Mouse (Mus musculus): ENCODE measurements around the gene Elmo1.

The Elmo1 gene

DNA sequence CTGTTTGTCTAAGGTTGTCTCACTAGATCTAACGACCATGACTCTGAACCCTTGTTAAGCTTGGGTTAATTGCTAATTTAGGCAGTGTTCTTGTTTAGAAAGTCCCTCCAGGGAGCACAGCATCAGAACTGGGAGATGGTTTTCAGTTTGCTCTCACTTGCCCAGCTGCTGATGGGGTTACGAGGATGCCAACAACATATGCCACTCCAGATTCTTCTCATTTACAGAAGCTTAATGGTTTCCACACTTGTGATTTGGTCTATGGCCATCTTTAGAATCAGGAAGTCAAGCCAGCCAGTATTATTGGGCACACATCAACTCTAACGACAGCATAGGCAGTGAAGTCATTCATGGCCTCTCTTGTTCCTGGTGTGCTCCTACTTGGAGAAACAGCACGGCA is 427.3 kb downstream of the Elmo1 start:
- ATAC-seq (ENCODE audit: low TSS enrichment), result no peak

DNA sequence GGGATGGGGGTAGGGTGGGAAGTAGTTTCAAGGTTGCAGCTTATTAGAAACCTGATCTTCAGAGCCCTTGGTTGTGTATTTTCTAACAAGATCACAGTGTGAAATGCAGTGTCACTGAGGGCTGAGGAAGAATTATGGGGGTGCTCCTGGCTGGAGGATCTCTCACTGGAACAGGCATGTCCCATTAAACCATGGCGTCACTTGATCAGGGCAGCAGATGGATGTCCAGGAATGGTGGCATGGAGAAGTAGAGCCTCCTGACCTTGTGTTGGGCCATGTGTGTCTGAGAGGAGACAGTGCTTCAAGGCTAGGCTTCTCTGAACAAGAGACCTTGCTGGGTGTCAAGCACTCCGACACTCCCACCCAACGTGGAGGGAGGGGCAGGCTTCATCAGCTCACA is 431.1 kb downstream of the Elmo1 start:
- ATAC-seq (ENCODE audit: low TSS enrichment), result no peak

DNA sequence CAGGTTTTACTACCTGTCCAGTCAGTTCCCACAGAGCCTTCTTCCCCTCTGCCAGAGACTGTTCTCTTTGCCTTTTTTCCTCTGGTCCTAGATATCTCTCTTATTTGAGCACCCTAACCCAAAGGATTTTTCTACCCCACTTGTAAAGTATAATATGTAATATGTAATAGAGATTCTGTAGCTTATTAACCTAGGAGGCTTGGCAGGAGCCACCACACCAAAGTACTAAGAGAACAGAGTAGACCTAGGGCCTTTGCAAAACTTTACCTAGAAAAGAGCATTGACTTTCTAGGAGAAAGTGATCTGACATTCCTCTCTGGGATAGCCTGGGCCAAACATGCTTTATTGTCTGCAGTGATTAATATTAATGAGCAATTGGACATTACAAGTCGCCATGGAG is 433.3 kb downstream of the Elmo1 start:
- no peak for ATAC-seq (ENCODE audit: low TSS enrichment)

DNA sequence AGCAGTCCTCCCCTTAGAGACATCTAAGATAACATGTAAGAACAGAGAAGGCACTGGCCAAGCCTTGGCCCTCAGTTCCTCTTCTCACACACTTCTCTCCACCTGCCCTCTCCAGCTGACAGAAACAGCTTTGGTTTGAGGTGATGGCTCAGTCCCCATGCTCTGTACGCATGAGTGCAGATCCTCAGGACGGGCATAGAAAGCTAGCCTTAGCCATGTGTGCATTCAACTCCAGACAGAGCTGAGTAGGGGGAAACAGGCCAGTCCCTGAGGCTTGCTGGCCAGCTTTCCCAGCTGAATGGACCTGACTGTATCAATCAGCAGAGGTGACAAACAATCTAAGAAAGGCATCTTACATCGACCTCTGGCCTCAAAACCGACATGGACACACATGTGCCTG is 435.4 kb downstream of the Elmo1 start:
- 0 out of 2 replicates have a peak, but pooled peaks have one; percentile 4 for ATAC-seq (ENCODE audit: low TSS enrichment)

DNA sequence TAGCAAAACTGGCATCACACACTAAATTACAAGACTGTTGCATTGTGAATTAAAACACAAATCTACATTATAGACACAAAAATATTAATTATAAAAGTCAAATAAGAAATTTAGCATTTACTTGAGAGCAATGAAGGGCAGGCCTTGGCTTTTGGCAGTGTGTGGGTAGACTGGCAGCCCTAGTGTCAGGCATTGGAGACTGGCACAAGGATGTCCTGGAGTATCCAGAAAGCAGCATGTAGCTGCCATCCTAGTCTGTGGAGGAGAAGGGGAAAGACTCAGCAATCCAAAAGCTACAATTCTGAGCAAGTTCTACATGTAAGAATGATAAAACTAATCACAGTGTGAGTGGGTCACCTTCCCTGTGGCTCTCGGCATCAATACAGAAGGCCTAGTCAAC is 446.7 kb downstream of the Elmo1 start:
- peak; percentile 1; the same call in 1 of the 2 replicates for ATAC-seq (ENCODE audit: low TSS enrichment)

GRCm38 (mm10) chr13:20537487-20537886 is 447.1 kb downstream of the Elmo1 start:
- ATAC-seq (ENCODE audit: low TSS enrichment), result peak; percentile 62

DNA sequence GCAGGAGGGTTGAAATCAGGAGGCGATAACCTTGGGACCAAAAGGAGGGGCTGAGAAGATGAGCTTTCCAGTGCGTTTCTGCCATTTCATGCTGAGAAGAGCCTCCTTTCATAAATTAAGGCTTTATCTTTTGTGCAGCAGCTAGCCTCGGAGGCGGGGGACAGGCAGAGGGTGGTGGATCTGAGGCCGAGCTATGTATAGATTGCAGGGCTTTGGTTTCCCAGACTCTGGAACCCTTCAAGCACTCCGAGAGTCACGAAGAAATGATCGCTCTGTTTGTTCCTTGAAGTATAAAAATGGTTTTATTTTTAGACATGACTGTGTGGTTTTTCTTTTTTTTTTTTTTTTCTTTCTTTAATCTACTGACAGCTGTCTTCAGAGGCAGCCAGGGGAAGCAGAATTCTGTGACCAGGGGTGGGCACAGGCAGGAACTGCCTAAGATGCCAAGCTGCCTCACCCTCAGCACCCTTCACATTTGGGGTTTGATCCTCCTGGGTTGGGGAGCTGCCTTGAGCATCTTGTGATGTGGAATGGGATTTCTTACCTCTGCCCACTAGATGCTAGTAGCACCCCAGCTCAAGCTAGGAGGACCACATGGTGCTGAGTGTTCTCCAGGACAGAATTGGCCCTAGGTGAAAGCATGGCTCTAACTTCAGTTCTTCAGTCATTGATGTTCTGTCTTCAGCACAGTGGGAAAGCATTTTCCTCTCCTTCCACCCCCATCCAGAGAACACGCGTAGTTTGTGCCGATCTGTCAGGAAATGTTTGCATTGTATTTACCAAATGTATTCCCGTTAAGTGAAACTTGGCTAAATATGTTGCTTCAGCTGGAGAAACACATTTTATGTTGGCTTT is 448.0 kb downstream of the Elmo1 start:
- peak; percentile 85 for ATAC-seq (ENCODE audit: low TSS enrichment)

- peak; percentile 48 for ATAC-seq (ENCODE audit: low TSS enrichment)
Observed at GRCm38 (mm10) chr13:20539631-20540030, 449.2 kb downstream of the Elmo1 start.

DNA sequence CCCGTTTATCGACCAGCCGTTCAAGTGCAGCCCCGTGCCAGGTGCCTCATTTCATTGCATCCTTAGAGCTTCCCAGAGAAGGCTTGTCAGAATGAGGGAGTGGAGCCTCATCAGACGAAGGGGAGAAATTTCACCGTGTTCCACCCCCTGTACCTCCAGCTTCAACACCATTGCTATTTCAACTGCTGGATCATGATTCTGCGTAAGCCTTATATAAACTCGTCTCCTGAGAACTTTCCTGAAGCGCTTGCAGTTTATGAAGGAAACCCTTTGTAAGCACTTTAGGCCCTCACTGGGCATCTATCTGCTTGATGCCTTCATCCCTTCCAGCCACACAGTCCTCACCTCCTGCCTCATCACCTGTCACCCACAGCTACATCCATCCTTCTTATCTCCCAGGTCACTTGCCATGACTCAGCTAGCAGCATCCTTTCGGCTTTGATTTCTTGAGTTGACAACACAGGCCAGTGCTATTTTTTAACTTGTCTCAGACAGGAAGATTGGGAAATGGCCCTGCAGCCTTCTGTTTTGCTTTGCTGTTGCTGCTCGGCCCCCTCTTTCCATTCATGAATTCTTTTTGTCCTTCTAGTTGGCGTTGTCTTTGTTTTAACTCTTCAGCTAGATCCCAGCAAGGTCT is 456.3 kb downstream of the Elmo1 start:
- ATAC-seq (ENCODE audit: low TSS enrichment), result peak; percentile 66

GRCm38 (mm10) chr13:20549983-20550382 is 459.6 kb downstream of the Elmo1 start:
- no peak for ATAC-seq (ENCODE audit: low TSS enrichment)

DNA sequence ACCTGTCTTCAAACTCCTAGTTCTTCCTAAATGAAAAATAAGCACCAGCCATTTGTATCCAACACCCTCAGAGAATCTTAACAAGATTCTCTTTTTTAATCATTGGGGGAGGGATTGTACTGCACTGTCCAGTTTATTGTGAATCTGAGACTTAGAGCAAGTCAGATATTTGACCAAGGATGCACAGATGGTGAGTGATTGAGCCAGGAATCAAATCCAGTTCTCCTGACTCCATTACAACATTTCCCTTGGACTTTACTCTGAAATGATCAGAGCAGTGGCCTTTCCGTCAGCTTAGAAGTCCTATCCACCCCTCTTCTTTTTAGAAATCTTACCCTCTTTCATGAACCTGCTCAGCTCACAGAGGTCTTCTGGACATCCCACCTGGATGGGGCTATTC is 461.2 kb downstream of the Elmo1 start:
- ATAC-seq (ENCODE audit: low TSS enrichment), result no peak

- ATAC-seq (ENCODE audit: low TSS enrichment), result peak; percentile 92
Observed at GRCm38 (mm10) chr13:20555853-20556452, 465.6 kb downstream of the Elmo1 start.

GRCm38 (mm10) chr13:20556739-20557138 is 466.3 kb downstream of the Elmo1 start:
- no peak for ATAC-seq (ENCODE audit: low TSS enrichment)

DNA sequence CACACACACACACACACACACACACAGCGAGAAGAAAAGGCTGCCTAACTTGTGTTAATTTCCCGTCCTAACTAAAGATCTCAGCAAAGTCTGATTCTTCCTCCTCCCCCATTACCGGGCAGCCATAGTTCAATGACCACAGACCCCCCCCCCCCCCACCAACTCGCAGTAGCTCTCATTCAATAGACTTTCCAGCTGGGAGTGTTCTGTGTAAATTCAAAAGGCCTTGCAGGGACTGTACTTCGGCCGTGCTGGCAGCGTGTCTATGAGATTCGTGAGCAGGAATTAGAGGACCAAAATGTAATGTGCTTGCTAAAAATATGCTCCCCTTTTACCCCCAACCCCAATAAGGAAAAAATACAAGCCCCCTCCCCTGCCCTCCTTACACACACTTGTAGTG is 466.8 kb downstream of the Elmo1 start:
- ATAC-seq (ENCODE audit: low TSS enrichment), result no peak

GRCm38 (mm10) chr13:20558376-20558775 is 468.0 kb downstream of the Elmo1 start:
- no peak for ATAC-seq (ENCODE audit: low TSS enrichment)

- ATAC-seq (ENCODE audit: low TSS enrichment), result no peak
Observed at GRCm38 (mm10) chr13:20564414-20564813, 474.0 kb downstream of the Elmo1 start.

GRCm38 (mm10) chr13:20575186-20575585 is 484.8 kb downstream of the Elmo1 start:
- ATAC-seq (ENCODE audit: low TSS enrichment), result no peak

DNA sequence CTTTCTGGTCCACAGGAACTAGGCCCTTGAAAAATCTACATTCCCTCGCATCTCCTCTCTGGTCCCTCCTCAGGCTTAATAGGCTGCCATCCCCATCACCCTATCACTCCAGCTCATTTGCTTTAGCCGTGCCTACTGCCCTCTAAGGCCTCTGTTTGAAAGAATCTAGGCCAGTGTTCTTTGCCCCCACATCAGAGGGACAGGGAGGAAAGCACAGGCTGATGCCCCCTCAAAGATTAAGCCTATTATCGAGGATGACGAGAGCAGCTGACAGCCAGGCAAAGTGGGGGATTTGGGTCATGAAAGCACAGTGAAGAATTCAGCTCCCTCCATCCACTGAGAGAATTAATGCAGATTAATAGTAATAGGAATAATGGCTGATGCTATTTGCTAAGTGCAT is 495.5 kb downstream of the Elmo1 start:
- no peak for ATAC-seq (ENCODE audit: low TSS enrichment)

- ATAC-seq (ENCODE audit: low TSS enrichment), result no peak
Observed at GRCm38 (mm10) chr13:20586462-20586861, 496.1 kb downstream of the Elmo1 start.

GRCm38 (mm10) chr13:20590983-20591382 is 500.6 kb downstream of the Elmo1 start:
- peak; percentile 81 for ATAC-seq (ENCODE audit: low TSS enrichment)

GRCm38 (mm10) chr13:20597307-20597706 is 506.9 kb downstream of the Elmo1 start:
- no peak for ATAC-seq (ENCODE audit: low TSS enrichment)

- peak; percentile 43 for ATAC-seq (ENCODE audit: low TSS enrichment)
Observed at GRCm38 (mm10) chr13:20598618-20599017, 508.2 kb downstream of the Elmo1 start.

GRCm38 (mm10) chr13:20600246-20600645 is 509.9 kb downstream of the Elmo1 start:
- peak; percentile 24; the same call in 1 of the 2 replicates for ATAC-seq (ENCODE audit: low TSS enrichment)
